Mouse (Mus musculus): ENCODE results near the gene Naip1.

DNA sequence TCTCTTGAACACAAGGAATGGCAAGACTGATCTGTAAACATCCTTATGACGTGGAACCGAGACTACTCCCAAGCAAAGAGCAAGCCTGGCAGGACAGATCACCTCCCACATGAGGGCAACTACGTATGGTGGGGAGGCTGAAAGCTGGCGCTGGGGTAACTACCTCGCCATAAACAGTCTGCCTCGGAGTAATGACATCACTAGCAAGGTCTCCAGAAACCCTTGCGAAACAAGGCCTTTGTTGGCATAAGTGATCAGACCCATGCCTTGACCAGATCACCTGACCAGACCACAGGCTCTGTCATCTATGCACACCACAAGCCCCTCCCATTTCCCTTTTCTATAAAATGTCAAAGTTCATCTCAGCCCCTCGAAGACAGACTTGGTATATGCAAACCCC, 40.6 kb upstream of the Naip1 start:
- TF ChIP-seq CTCF (IDR thresholded peaks at IDR 0.05; ENCODE audit: low read depth, low read length) (no peak), EP300 (IDR thresholded peaks at IDR 0.05; ENCODE audit: insufficient read depth, low read depth, low read length) (no peak), POLR2A (IDR thresholded peaks at IDR 0.05; ENCODE audit: insufficient read depth, low read length) (no peak)

Measured in ES-Bruce4 (cell line).